Mouse (Mus musculus) C2C12 (cell line): ENCODE results near the gene Capn2.

Source experiments
- CTCF ChIP-seq: IDR thresholded peaks from one replicate; pipeline ENCODE4 v1.5.1; 2011; ENCODE audit not compliant: control insufficient read depth, insufficient read depth, insufficient read length
- MYOG ChIP-seq: IDR thresholded peaks from one replicate; pipeline ENCODE4 v1.6.1; 2011; ENCODE audit not compliant: control insufficient read depth, insufficient read length; ENCODE audit errors: extremely low read depth

DNA sequence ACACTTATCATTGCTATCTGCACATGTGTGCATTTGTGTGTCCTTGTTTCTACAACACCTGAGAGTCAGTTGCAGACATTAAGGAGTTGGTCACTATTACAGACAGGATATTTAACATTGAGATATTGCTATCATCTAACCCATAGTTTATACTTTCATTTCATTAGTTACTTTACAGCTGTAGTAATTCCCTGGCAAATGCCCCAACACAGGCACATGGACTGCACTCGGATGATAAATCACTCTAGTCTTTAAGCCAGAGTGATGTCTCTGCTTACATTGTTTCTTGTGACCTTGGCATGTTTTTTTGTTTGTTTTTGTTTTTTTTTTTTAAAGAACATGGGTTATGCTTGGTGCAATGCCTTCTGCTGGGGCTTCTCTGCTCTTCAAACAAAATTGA is 26.5 kb upstream of the Capn2 start:
- TF ChIP-seq CTCF: no peak
- TF ChIP-seq MYOG: no peak
